Mouse (Mus musculus): ENCODE results near the gene Atg14.

DNA sequence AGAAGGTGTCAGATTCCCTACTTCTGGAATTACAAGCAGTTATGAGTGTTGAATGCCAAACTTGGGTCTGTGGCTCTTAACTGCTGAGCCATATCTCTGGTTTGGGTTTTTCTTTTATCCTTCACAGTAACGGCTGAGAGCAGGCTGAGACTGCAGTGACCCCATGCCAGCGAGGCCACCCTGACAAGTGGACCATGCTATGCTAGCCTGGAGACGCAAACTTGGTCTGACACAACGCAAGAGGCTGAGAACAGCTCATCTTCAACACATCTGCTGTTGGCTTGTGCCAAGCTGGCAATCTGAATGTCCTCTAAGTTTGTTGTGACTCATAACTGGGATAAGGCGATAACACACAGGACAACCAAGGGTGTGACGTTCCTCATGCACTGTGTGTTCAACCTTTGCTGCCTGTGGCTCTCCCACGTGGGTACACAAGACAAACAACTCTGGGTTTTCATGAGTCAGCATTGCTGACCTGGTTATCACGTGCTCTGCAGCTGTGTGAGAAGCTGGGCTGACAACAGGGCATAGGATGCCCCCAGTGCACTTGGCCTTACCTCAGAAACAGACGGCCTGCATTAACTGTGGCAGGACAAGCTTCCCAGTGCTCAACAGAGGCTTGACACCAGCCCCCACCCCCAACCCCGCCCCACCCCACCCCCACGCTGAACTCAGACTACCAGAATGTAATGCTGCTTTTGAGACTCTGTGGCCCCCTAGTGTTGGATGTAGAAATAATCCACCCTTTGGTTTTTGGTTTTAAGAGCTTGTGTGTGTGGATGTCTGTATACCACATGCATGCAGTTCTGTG is 36.9 kb downstream of the Atg14 start:
- TF ChIP-seq CTCF (IDR thresholded peaks at IDR 0.05; ENCODE audit: borderline replicate concordance, control insufficient read depth, extremely low read depth, insufficient read depth, low read length, poor library complexity): no peak
- no peak for TF ChIP-seq POLR2A (IDR thresholded peaks at IDR 0.05; ENCODE audit: control insufficient read depth, extremely low read depth, insufficient read depth, low read length, poor library complexity)
